Mouse (Mus musculus): ENCODE results near the gene Ulk3. TPM values are rescaled to one million over a fixed set of nuclear protein-coding genes. Genes with fewer than 3 reads are reported as not detected.

Ulk3 gene
- polyA plus RNA-seq, 1 experiment from 2014 or later = 17.9 TPM

DNA sequence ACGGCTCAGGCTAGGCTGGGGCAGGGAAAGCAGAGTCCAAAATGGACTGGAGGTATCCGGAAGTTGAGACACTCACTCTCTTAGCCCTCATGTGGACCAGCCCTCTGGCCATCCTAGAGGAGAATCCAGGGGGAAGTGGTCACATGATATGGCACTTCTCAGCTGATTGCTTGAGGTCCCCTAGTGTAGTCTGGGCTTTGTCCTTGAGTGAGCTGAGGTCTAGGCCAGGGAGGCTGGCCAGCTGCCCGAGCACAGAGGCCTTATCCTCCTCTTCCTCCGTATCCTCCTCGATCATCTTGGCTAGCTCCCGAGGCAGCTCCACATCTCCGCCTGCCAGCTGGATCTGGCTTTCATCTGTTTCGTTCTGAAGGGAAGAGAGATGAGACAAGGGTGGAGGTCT lies 12.8 kb downstream of the Ulk3 start:
- Histone ChIP-seq H3K4me3 (ENCODE audit: low read length) (no peak overlapping the region), H3K27ac (ENCODE audit: low read length) (no peak overlapping the region), H3K4me1 (ENCODE audit: control insufficient read depth, insufficient read depth, low read length) (peaks cover 20% of the 10 kb centered on the region), H3K9me3 (replicated peaks; ENCODE audit: control insufficient read depth, low read length) (no peaks in the 10 kb centered on the region), H3K4me2 (ENCODE audit: low read depth, low read length) (no peak overlapping the region), H3K27me3 (ENCODE audit: control insufficient read depth, insufficient read depth, low read length) (peaks cover 23% of the 10 kb centered on the region), H3K36me3 (ENCODE audit: control insufficient read depth, insufficient read depth) (no peaks in the 10 kb centered on the region), H3K9ac (ENCODE audit: low read length) (no peak overlapping the region)
- no peak for ATAC-seq (replicated peaks; ENCODE audit: extremely low read depth, insufficient read depth, low FRiP score)
- 28% methylated on average over 8 of the region's 8 CpGs for WGBS

DNA sequence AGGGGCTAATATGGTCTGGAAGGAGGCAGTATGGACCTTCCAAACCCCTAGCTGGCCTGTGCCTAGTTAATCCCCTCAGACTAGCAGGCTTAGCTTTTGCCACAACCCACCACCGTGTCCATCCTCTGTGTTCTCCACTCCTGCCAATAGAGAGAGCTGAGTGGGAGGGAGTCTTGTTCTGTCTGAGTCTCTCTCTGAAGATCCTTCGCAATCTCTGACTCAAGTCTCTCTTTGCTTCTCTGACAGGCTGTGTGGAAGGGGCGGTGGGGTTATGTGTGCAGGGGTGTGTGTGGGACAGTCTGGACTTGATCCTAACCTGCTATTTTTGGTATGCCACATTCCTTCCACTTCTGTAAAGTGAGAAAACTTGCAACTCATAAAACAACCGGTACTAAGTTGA lies 15.6 kb downstream of the Ulk3 start:
- Histone ChIP-seq H3K9ac (ENCODE audit: low read length) (no peak overlapping the region), H3K9me3 (replicated peaks; ENCODE audit: control insufficient read depth, low read length) (no peaks in the 10 kb centered on the region), H3K4me1 (ENCODE audit: control insufficient read depth, insufficient read depth, low read length) (peaks cover 20% of the 10 kb centered on the region), H3K4me2 (ENCODE audit: low read depth, low read length) (no peak overlapping the region), H3K27ac (ENCODE audit: low read length) (no peak overlapping the region), H3K27me3 (ENCODE audit: control insufficient read depth, insufficient read depth, low read length) (peaks cover 25% of the 10 kb centered on the region), H3K36me3 (ENCODE audit: control insufficient read depth, insufficient read depth) (no peaks in the 10 kb centered on the region), H3K4me3 (ENCODE audit: low read length) (no peak overlapping the region)
- 70% methylated on average over 4 of the region's 4 CpGs for WGBS
- ATAC-seq (replicated peaks; ENCODE audit: extremely low read depth, insufficient read depth, low FRiP score) = no peak

DNA sequence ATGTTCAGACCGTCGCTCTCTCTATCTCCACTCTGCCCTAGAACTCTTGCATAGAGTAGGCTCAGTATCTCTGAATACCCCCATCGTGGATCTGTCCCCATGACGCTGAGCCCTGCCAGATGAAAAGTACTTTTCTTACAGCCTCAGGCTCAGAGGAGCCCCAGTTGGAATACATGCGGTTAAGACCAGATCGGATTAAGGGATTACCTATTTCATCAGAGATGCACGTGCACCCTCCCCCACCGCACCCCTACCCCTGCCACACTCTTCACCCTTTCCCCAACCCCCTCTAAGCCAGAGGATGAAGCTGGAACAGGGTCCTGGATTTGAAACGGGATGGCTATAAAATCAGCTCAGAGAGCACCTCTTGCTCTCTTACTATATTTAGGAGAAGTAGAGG lies 16.3 kb downstream of the Ulk3 start:
- Histone ChIP-seq H3K9me3 (replicated peaks; ENCODE audit: control insufficient read depth, low read length) (no peaks in the 10 kb centered on the region), H3K4me3 (ENCODE audit: low read length) (no peak overlapping the region), H3K27ac (ENCODE audit: low read length) (no peak overlapping the region), H3K27me3 (ENCODE audit: control insufficient read depth, insufficient read depth, low read length) (peaks cover 25% of the 10 kb centered on the region), H3K4me1 (ENCODE audit: control insufficient read depth, insufficient read depth, low read length) (peaks cover 16% of the 10 kb centered on the region), H3K36me3 (ENCODE audit: control insufficient read depth, insufficient read depth) (no peaks in the 10 kb centered on the region), H3K4me2 (ENCODE audit: low read depth, low read length) (no peak overlapping the region), H3K9ac (ENCODE audit: low read length) (no peak overlapping the region)
- no peak for ATAC-seq (replicated peaks; ENCODE audit: extremely low read depth, insufficient read depth, low FRiP score)
- WGBS = 19% methylated on average over 9 of the region's 9 CpGs

DNA sequence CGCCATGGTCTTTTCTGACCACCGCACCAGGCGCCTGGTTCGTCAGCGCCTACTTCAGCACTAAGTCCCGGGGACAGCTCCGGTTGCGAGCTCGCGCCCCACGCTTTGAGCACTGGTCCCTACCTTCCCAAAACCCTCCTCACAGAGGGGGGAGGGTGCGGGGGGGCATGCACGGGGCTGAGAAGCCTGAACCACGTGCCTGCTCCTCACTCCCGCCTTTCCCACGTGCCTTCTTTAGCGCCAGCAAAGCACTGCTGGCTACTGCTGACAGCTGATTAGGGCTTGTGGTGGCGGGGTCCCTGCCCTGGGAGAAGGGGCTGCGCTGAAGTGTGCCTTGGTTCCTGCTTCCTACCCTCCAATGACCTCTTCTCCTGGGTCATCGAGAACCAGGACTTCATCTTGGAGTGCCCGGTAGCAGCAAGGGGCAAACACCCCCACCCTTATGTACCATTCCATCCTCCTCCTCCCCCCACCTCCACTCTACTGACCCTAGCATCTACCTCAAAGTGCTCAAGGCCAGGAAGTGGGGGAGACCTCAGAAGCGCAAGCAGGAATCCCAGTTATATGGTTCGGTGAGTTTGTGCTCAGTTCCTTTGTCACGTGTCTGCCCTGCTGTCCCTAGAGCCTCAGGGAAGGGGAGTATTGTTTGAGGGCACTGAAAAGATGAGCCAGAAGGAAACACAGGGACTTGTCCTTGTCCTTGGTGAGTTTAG lies 17.0 kb downstream of the Ulk3 start, which contains the start of gene Cplx3:
Gene Cplx3, minus strand, starts transcription at position 143 of the 713 bp plus-strand sequence.
- H3K4me3 ChIP-seq (ENCODE audit: low read length) = no peak within 1 kb of the TSS

DNA sequence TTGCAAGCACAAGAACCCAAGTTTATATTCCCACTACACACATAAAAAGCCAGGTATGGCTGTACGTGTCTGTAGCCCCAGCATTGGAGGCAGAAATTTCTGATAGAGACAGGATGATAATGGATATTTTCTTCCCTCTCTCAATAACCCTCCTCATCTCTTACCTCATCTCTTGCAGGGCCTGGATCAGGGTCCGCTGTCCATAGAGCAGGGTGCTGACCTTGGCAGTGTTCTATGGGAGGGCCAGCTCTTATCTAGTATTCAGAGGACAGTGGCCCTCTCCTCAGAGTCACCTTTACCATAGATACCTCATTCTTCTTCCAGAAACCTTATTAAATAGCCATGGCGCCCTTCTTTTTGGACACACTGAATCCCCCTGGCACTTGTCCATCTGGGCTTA lies 20.6 kb downstream of the Ulk3 start:
- 33% methylated on average over 3 of the region's 3 CpGs for WGBS
- Histone ChIP-seq H3K4me1 (ENCODE audit: control insufficient read depth, insufficient read depth, low read length) (no peaks in the 10 kb centered on the region), H3K36me3 (ENCODE audit: control insufficient read depth, insufficient read depth) (no peaks in the 10 kb centered on the region), H3K27me3 (ENCODE audit: control insufficient read depth, insufficient read depth, low read length) (peaks cover 19% of the 10 kb centered on the region), H3K9me3 (replicated peaks; ENCODE audit: control insufficient read depth, low read length) (no peaks in the 10 kb centered on the region), H3K4me2 (ENCODE audit: low read depth, low read length) (no peak overlapping the region), H3K4me3 (ENCODE audit: low read length) (no peak overlapping the region), H3K9ac (ENCODE audit: low read length) (no peak overlapping the region), H3K27ac (ENCODE audit: low read length) (no peak overlapping the region)
- no peak for ATAC-seq (replicated peaks; ENCODE audit: extremely low read depth, insufficient read depth, low FRiP score)

More for the DNA sequence above, 17.0 kb downstream of the Ulk3 start, which contains the start of gene Cplx3:
- no peaks in the 10 kb centered on the region for H3K9me3 ChIP-seq (replicated peaks; ENCODE audit: control insufficient read depth, low read length)
- H3K27me3 ChIP-seq (ENCODE audit: control insufficient read depth, insufficient read depth, low read length) = peaks cover 25% of the 10 kb centered on the region
- ATAC-seq (replicated peaks; ENCODE audit: extremely low read depth, insufficient read depth, low FRiP score) = no peak; the same call in 1 of the 2 replicates
- no peak within 1 kb of the TSS for H3K4me2 ChIP-seq (ENCODE audit: low read depth, low read length)
- no peak within 1 kb of the TSS for H3K27ac ChIP-seq (ENCODE audit: low read length)
- 5% methylated on average over 24 of the region's 24 CpGs for WGBS
- no peaks in the 10 kb centered on the region for H3K36me3 ChIP-seq (ENCODE audit: control insufficient read depth, insufficient read depth)
- H3K9ac ChIP-seq (ENCODE audit: low read length) = no peak within 1 kb of the TSS
- H3K4me1 ChIP-seq (ENCODE audit: control insufficient read depth, insufficient read depth, low read length) = peaks cover 8% of the 10 kb centered on the region

DNA sequence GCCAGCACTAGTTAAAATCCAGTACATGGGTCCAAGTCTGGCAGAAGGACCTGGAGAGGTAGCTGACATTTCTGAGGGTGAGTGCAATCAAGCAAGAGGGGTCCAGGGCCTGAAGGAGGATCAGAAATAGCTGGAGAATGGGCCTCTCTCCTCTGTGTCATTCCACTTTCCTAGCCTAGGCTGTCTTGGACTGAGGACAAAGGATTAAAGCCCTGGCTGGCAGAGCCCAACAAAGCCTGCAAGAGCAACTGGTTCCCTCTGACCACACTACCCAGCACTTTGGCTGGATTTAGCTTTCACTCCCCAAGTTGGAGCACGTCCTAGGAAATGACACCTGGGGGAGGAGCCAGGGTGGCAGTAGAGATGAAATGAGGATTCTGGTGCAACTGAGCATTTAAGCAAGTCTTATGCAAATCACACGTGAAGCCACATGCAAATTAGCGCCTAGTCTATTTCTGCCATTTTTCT lies 21.1 kb downstream of the Ulk3 start:
- H3K4me3 ChIP-seq (ENCODE audit: low read length) = no peak overlapping the region
- H3K9ac ChIP-seq (ENCODE audit: low read length) = no peak overlapping the region
- H3K36me3 ChIP-seq (ENCODE audit: control insufficient read depth, insufficient read depth) = no peaks in the 10 kb centered on the region
- H3K27ac ChIP-seq (ENCODE audit: low read length) = no peak overlapping the region
- no peaks in the 10 kb centered on the region for H3K4me1 ChIP-seq (ENCODE audit: control insufficient read depth, insufficient read depth, low read length)
- H3K4me2 ChIP-seq (ENCODE audit: low read depth, low read length) = no peak overlapping the region
- peaks cover 18% of the 10 kb centered on the region for H3K27me3 ChIP-seq (ENCODE audit: control insufficient read depth, insufficient read depth, low read length)
- 58% methylated on average over 3 of the region's 3 CpGs for WGBS
- ATAC-seq (replicated peaks; ENCODE audit: extremely low read depth, insufficient read depth, low FRiP score) = no peak
- no peaks in the 10 kb centered on the region for H3K9me3 ChIP-seq (replicated peaks; ENCODE audit: control insufficient read depth, low read length)

DNA sequence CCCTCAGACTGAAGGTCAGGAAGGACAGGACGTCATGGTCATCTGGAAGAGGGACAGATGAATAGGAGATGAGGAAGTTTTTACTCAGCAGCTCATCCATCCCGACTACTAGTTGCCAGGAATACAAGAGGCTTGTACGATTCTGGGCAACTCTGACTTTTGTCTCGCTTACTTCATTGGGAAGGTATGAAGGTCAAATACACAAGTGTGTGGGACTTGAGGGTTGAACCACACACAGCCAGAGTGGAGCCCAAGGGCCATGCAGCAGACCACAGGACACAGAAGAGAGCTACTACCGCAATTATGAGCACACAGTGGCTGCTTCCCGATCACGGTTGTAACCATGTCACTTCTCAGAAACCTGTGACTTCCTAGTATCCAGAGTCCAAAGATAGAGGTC lies 23.3 kb downstream of the Ulk3 start:
- Histone ChIP-seq H3K27ac (ENCODE audit: low read length) (no peak overlapping the region), H3K4me2 (ENCODE audit: low read depth, low read length) (no peak overlapping the region), H3K9me3 (replicated peaks; ENCODE audit: control insufficient read depth, low read length) (no peaks in the 10 kb centered on the region), H3K27me3 (ENCODE audit: control insufficient read depth, insufficient read depth, low read length) (0 out of 2 replicates have a peak, but pooled peaks cover under 1% of the 10 kb centered on the region), H3K4me3 (ENCODE audit: low read length) (no peak overlapping the region), H3K36me3 (ENCODE audit: control insufficient read depth, insufficient read depth) (no peaks in the 10 kb centered on the region), H3K9ac (ENCODE audit: low read length) (no peak overlapping the region), H3K4me1 (ENCODE audit: control insufficient read depth, insufficient read depth, low read length) (no peaks in the 10 kb centered on the region)
- ATAC-seq (replicated peaks; ENCODE audit: extremely low read depth, insufficient read depth, low FRiP score) = no peak; the same call in 1 of the 2 replicates
- WGBS = 53% methylated on average over 7 of the region's 7 CpGs

DNA sequence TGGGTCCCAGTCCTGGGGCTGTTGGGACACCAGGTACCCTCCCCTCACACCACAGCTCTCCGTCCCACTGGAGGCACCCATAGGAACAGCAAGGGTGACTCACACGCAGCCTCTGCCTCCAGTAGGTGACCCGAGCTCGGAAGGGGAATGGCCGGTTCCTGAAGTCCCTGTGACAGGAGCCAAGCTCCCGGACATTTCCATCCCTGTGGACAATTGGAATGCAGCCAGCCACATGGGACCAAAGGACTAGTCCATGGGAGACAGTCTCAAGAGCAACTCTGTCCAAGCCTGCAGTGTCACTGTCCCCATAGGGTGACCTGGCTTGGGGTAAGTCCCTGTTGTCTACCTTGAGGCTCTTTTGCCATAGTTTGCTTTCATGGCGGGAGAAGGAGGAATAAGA lies 24.7 kb downstream of the Ulk3 start:
- no peak overlapping the region for H3K4me3 ChIP-seq (ENCODE audit: low read length)
- ATAC-seq (replicated peaks; ENCODE audit: extremely low read depth, insufficient read depth, low FRiP score) = no peak; the same call in 1 of the 2 replicates
- no peak overlapping the region for H3K27ac ChIP-seq (ENCODE audit: low read length)
- WGBS = 63% methylated on average over 7 of the region's 7 CpGs
- H3K4me1 ChIP-seq (ENCODE audit: control insufficient read depth, insufficient read depth, low read length) = no peaks in the 10 kb centered on the region
- H3K9ac ChIP-seq (ENCODE audit: low read length) = no peak overlapping the region
- H3K4me2 ChIP-seq (ENCODE audit: low read depth, low read length) = no peak overlapping the region
- H3K27me3 ChIP-seq (ENCODE audit: control insufficient read depth, insufficient read depth, low read length) = no peaks in the 10 kb centered on the region
- H3K36me3 ChIP-seq (ENCODE audit: control insufficient read depth, insufficient read depth) = no peaks in the 10 kb centered on the region
- H3K9me3 ChIP-seq (replicated peaks; ENCODE audit: control insufficient read depth, low read length) = no peaks in the 10 kb centered on the region

DNA sequence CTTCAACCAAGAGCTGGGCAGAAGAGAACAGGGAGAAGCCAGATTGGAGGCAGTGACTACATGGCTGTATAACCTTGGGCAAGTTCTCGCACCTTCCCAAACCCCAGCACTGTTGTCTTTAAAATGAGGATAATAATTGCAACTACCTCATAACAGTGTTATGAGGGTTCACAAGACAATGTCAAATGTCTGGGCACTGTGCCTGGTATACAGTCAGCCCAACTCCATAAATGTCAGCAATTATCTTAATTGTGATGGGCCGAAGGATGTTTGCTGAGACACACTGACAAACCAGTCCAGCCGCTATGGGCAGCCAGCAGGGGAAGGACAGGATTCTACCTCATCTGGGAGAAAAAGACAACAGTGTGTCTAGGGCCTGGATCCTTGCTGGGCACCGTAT lies 25.5 kb downstream of the Ulk3 start:
- Histone ChIP-seq H3K4me1 (ENCODE audit: control insufficient read depth, insufficient read depth, low read length) (no peaks in the 10 kb centered on the region), H3K36me3 (ENCODE audit: control insufficient read depth, insufficient read depth) (no peaks in the 10 kb centered on the region), H3K27me3 (ENCODE audit: control insufficient read depth, insufficient read depth, low read length) (no peaks in the 10 kb centered on the region), H3K4me3 (ENCODE audit: low read length) (no peak overlapping the region), H3K4me2 (ENCODE audit: low read depth, low read length) (no peak overlapping the region), H3K9me3 (replicated peaks; ENCODE audit: control insufficient read depth, low read length) (no peaks in the 10 kb centered on the region), H3K9ac (ENCODE audit: low read length) (no peak overlapping the region), H3K27ac (ENCODE audit: low read length) (no peak overlapping the region)
- WGBS = 62% methylated on average over 4 of the region's 4 CpGs
- ATAC-seq (replicated peaks; ENCODE audit: extremely low read depth, insufficient read depth, low FRiP score) = no peak
